Mouse (Mus musculus): ENCODE measurements at regions not wholly inside any gene's neighbourhood (a gene's known extent, or its start where the extent isn't known, plus 50 kb on each side); places are given as distances from the start of the nearest gene placed in this dataset.
"Not testable (repeated sequence)": the region's sequence is repeated elsewhere in the genome, so short reads cannot be mapped to it uniquely, and the experiment has no call there.

GRCm38 (mm10) chr16:25478300-25478699, 191.7 kb downstream of the Tprg start:
- DNase-seq: no peak

- no peak for DNase-seq
Measured at GRCm38 (mm10) chr16:25483831-25484254, 197.2 kb downstream of the Tprg start.

- DNase-seq: no peak
Measured at GRCm38 (mm10) chr16:25485007-25485406, 198.4 kb downstream of the Tprg start.

GRCm38 (mm10) chr16:25486477-25487094, 197.0 kb upstream of the Trp63 start:
- no peak for DNase-seq

- no peak for DNase-seq
Measured at GRCm38 (mm10) chr16:25490847-25491246, 192.7 kb upstream of the Trp63 start.

GRCm38 (mm10) chr16:25494153-25494552, 189.4 kb upstream of the Trp63 start:
- DNase-seq: no peak

- DNase-seq: no peak
Measured at GRCm38 (mm10) chr16:25495586-25496196, 187.9 kb upstream of the Trp63 start.

- DNase-seq: no peak
Measured at GRCm38 (mm10) chr16:25504829-25505228, 178.7 kb upstream of the Trp63 start.

GRCm38 (mm10) chr16:25517114-25517868, 166.3 kb upstream of the Trp63 start:
- DNase-seq: no peak

GRCm38 (mm10) chr16:25523141-25523540, 160.4 kb upstream of the Trp63 start:
- not testable (repeated sequence) for DNase-seq

- DNase-seq: no peak
Measured at GRCm38 (mm10) chr16:25523621-25524020, 159.9 kb upstream of the Trp63 start.

GRCm38 (mm10) chr16:25527850-25528249, 155.7 kb upstream of the Trp63 start:
- DNase-seq: no peak

GRCm38 (mm10) chr16:25528313-25528712, 155.2 kb upstream of the Trp63 start:
- no peak for DNase-seq

- DNase-seq: no peak
Measured at GRCm38 (mm10) chr16:25529681-25530080, 153.9 kb upstream of the Trp63 start.

- DNase-seq: no peak
Measured at GRCm38 (mm10) chr16:25531761-25532336, 151.7 kb upstream of the Trp63 start.

GRCm38 (mm10) chr16:25532519-25533205, 150.9 kb upstream of the Trp63 start:
- no peak for DNase-seq

GRCm38 (mm10) chr16:25533206-25533580, 150.4 kb upstream of the Trp63 start:
- peak; percentile 20 for DNase-seq

- no peak for DNase-seq
Measured at GRCm38 (mm10) chr16:25536550-25536949, 147.0 kb upstream of the Trp63 start.

GRCm38 (mm10) chr16:25549542-25550110, 133.9 kb upstream of the Trp63 start:
- DNase-seq: no peak

GRCm38 (mm10) chr16:25557181-25557580, 126.4 kb upstream of the Trp63 start:
- DNase-seq: no peak

- DNase-seq: no peak
Measured at GRCm38 (mm10) chr16:25580216-25580615, 103.3 kb upstream of the Trp63 start.

- DNase-seq: no peak
Measured at GRCm38 (mm10) chr16:25584337-25585069, 99.1 kb upstream of the Trp63 start.

Measured in cerebellum, adult 11 months (tissue).